Mouse (Mus musculus): Measurements from ENCODE around the gene Rpl41. TPM values are rescaled to one million over a fixed set of nuclear protein-coding genes. Genes with fewer than 3 reads are reported as not detected.
A peak's percentile ranks its signal among the peaks of the same experiment; 100 is the strongest.

The Rpl41 gene
- polyA plus RNA-seq, 1 experiment = not detected

GRCm38 (mm10) chr10:128587697-128588096 is 38.6 kb upstream of the Rpl41 start:
- H3K4me1 ChIP-seq (ENCODE audit: control insufficient read depth, insufficient read depth, low read length) = peaks cover 10% of the 10 kb centered on the region
- 65% methylated on average over 8 of the region's 8 CpGs for WGBS
- no peak overlapping the region for H3K27ac ChIP-seq (ENCODE audit: insufficient read depth, low read depth, low read length)
- TF ChIP-seq CTCF (IDR thresholded peaks at IDR 0.05; ENCODE audit: insufficient read depth, low read depth, low read length) (no peak), POLR2A (IDR thresholded peaks at IDR 0.05; ENCODE audit: insufficient read depth, low read depth, low read length) (no peak)
- no peak overlapping the region for H3K4me3 ChIP-seq (ENCODE audit: insufficient read depth, low read depth, low read length)

- Histone ChIP-seq H3K27ac (ENCODE audit: insufficient read depth, low read depth, low read length) (no peak overlapping the region), H3K4me3 (ENCODE audit: insufficient read depth, low read depth, low read length) (no peak overlapping the region), H3K4me1 (ENCODE audit: control insufficient read depth, insufficient read depth, low read length) (peaks cover 10% of the 10 kb centered on the region)
- WGBS = 70% methylated on average over 4 of the region's 4 CpGs
- TF ChIP-seq CTCF (IDR thresholded peaks at IDR 0.05; ENCODE audit: insufficient read depth, low read depth, low read length) = no peak
- no peak for TF ChIP-seq POLR2A (IDR thresholded peaks at IDR 0.05; ENCODE audit: insufficient read depth, low read depth, low read length)
These were observed 38.0 kb upstream of the Rpl41 start for GRCm38 (mm10) chr10:128587120-128587519.

- 10% methylated on average over 1 of the region's 1 CpGs for WGBS
- Histone ChIP-seq H3K27ac (ENCODE audit: insufficient read depth, low read depth, low read length) (peak overlapping the region; percentile 36; the same call in 1 of the 2 replicates), H3K4me3 (ENCODE audit: insufficient read depth, low read depth, low read length) (no peak overlapping the region), H3K4me1 (ENCODE audit: control insufficient read depth, insufficient read depth, low read length) (peaks cover 10% of the 10 kb centered on the region)
- TF ChIP-seq CTCF (IDR thresholded peaks at IDR 0.05; ENCODE audit: insufficient read depth, low read depth, low read length) (no peak), POLR2A (IDR thresholded peaks at IDR 0.05; ENCODE audit: insufficient read depth, low read depth, low read length) (no peak)
These were observed 37.4 kb upstream of the Rpl41 start for GRCm38 (mm10) chr10:128586546-128586945.

- Histone ChIP-seq H3K4me3 (ENCODE audit: insufficient read depth, low read depth, low read length) (no peak overlapping the region), H3K4me1 (ENCODE audit: control insufficient read depth, insufficient read depth, low read length) (peaks cover 9% of the 10 kb centered on the region), H3K27ac (ENCODE audit: insufficient read depth, low read depth, low read length) (no peak overlapping the region)
- 24% methylated on average over 4 of the region's 4 CpGs for WGBS
- TF ChIP-seq POLR2A (IDR thresholded peaks at IDR 0.05; ENCODE audit: insufficient read depth, low read depth, low read length) (no peak), CTCF (IDR thresholded peaks at IDR 0.05; ENCODE audit: insufficient read depth, low read depth, low read length) (no peak)
These were observed 35.3 kb upstream of the Rpl41 start for GRCm38 (mm10) chr10:128584386-128584785.

GRCm38 (mm10) chr10:128583644-128584043 is 34.5 kb upstream of the Rpl41 start:
- Histone ChIP-seq H3K4me3 (ENCODE audit: insufficient read depth, low read depth, low read length) (no peak overlapping the region), H3K27ac (ENCODE audit: insufficient read depth, low read depth, low read length) (no peak overlapping the region), H3K4me1 (ENCODE audit: control insufficient read depth, insufficient read depth, low read length) (0 out of 2 replicates have a peak, but pooled peaks cover 2% of the 10 kb centered on the region)
- TF ChIP-seq POLR2A (IDR thresholded peaks at IDR 0.05; ENCODE audit: insufficient read depth, low read depth, low read length) (no peak), CTCF (IDR thresholded peaks at IDR 0.05; ENCODE audit: insufficient read depth, low read depth, low read length) (no peak)
- 35% methylated on average over 7 of the region's 7 CpGs for WGBS

GRCm38 (mm10) chr10:128579731-128580130 is 30.6 kb upstream of the Rpl41 start:
- Histone ChIP-seq H3K4me1 (ENCODE audit: control insufficient read depth, insufficient read depth, low read length) (0 out of 2 replicates have a peak, but pooled peaks cover 2% of the 10 kb centered on the region), H3K4me3 (ENCODE audit: insufficient read depth, low read depth, low read length) (no peak overlapping the region), H3K27ac (ENCODE audit: insufficient read depth, low read depth, low read length) (no peak overlapping the region)
- no peak for TF ChIP-seq CTCF (IDR thresholded peaks at IDR 0.05; ENCODE audit: insufficient read depth, low read depth, low read length)
- TF ChIP-seq POLR2A (IDR thresholded peaks at IDR 0.05; ENCODE audit: insufficient read depth, low read depth, low read length) = no peak
- WGBS = 94% methylated on average over 4 of the region's 4 CpGs

GRCm38 (mm10) chr10:128579298-128579697 is 30.2 kb upstream of the Rpl41 start:
- Histone ChIP-seq H3K4me1 (ENCODE audit: control insufficient read depth, insufficient read depth, low read length) (0 out of 2 replicates have a peak, but pooled peaks cover 2% of the 10 kb centered on the region), H3K27ac (ENCODE audit: insufficient read depth, low read depth, low read length) (no peak overlapping the region), H3K4me3 (ENCODE audit: insufficient read depth, low read depth, low read length) (no peak overlapping the region)
- TF ChIP-seq CTCF (IDR thresholded peaks at IDR 0.05; ENCODE audit: insufficient read depth, low read depth, low read length) (no peak), POLR2A (IDR thresholded peaks at IDR 0.05; ENCODE audit: insufficient read depth, low read depth, low read length) (no peak)
- WGBS = 91% methylated on average over 3 of the region's 3 CpGs

GRCm38 (mm10) chr10:128578330-128578729 is 29.2 kb upstream of the Rpl41 start:
- WGBS = 81% methylated on average over 11 of the region's 11 CpGs
- Histone ChIP-seq H3K4me1 (ENCODE audit: control insufficient read depth, insufficient read depth, low read length) (0 out of 2 replicates have a peak, but pooled peaks cover 2% of the 10 kb centered on the region), H3K4me3 (ENCODE audit: insufficient read depth, low read depth, low read length) (no peak overlapping the region), H3K27ac (ENCODE audit: insufficient read depth, low read depth, low read length) (no peak overlapping the region)
- TF ChIP-seq POLR2A (IDR thresholded peaks at IDR 0.05; ENCODE audit: insufficient read depth, low read depth, low read length) (no peak), CTCF (IDR thresholded peaks at IDR 0.05; ENCODE audit: insufficient read depth, low read depth, low read length) (no peak)

- TF ChIP-seq CTCF (IDR thresholded peaks at IDR 0.05; ENCODE audit: insufficient read depth, low read depth, low read length) = no peak
- no peak for TF ChIP-seq POLR2A (IDR thresholded peaks at IDR 0.05; ENCODE audit: insufficient read depth, low read depth, low read length)
- no peaks in the 10 kb centered on the region for H3K4me1 ChIP-seq (ENCODE audit: control insufficient read depth, insufficient read depth, low read length)
- 84% methylated on average over 2 of the region's 2 CpGs for WGBS
- H3K4me3 ChIP-seq (ENCODE audit: insufficient read depth, low read depth, low read length) = no peak overlapping the region
- H3K27ac ChIP-seq (ENCODE audit: insufficient read depth, low read depth, low read length) = no peak overlapping the region
These were observed 26.0 kb upstream of the Rpl41 start for GRCm38 (mm10) chr10:128575063-128575462.

Data from olfactory bulb, adult 2 months (tissue).